Mouse (Mus musculus): Measurements from ENCODE around the gene Rrp1.

Rrp1 gene

GRCm38 (mm10) chr10:78425181-78426041, 12.6 kb upstream of the Rrp1 start, which contains the start of gene Cstb:
TSS of gene Cstb (plus strand) at chr10:78425669.
- peak; percentile 72 for DNase-seq (ENCODE audit: low read depth, low spot score)

GRCm38 (mm10) chr10:78422614-78423013, 9.8 kb upstream of the Rrp1 start:
- DNase-seq (ENCODE audit: low read depth, low spot score): no peak

DNA sequence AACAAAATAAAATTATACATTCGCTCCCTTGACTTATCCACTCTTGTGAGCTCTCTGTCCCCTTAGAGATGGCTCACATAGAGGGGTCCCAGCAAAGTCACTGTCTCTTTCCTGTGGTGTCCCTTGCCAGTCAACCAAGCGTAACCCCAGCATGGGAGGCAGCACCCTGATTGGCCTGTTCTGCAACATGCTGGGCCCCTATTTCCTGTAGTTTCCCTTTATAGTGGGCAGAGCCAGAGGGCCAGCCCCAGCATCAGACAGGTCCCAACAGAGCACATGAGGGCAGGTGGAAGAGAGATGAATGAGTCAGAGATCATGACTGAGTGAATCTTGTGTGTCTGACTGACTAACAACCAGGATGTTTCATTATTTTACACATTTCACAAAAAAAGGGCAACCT, 8.1 kb upstream of the Rrp1 start:
- DNase-seq (ENCODE audit: low read depth, low spot score): no peak

DNA sequence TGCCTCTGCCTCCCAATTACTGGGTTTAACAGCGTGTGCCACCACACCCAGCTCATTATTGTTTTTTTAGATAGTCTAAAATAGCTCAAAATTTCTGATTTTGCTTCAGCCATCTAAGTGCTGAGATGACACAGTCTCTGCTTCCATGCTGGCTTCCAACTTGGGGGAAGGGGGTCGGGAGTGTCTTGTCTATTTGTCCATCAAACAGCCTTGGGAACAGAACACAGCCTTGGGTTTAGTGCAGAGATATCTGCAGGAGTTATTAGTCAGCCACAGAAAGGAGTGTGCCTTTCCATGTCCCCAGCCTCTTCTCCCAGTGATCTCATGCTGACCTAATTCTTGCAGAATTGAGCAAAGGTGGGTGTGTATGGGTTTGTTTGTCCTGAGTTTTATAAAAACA, 5.9 kb upstream of the Rrp1 start:
- DNase-seq (ENCODE audit: low read depth, low spot score): no peak

- DNase-seq (ENCODE audit: low read depth, low spot score): no peak
These were observed 5.0 kb upstream of the Rrp1 start for GRCm38 (mm10) chr10:78417888-78418287.

DNA sequence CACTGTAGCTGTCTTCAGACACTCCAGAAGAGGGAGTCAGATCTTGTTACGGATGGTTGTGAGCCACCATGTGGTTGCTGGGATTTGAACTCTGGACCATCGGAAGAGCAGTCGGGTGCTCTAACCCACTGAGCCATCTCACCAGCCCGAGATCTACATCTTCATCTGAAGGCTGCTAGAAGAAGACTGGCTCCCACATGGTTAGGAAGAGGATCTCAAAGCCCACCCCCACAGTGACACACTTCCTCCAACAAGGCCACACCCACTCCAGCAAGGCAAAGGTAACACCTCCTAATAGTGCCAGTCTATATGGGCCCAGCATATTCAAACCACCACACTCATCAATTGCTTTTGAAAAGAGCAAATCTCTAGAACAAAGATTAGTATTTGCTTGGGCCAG, 2.1 kb upstream of the Rrp1 start:
- peak; percentile 56 for DNase-seq (ENCODE audit: low read depth, low spot score)

- no peak for DNase-seq (ENCODE audit: low read depth, low spot score)
These were observed 293 bp upstream of the Rrp1 start for GRCm38 (mm10) chr10:78413152-78413520.

DNA sequence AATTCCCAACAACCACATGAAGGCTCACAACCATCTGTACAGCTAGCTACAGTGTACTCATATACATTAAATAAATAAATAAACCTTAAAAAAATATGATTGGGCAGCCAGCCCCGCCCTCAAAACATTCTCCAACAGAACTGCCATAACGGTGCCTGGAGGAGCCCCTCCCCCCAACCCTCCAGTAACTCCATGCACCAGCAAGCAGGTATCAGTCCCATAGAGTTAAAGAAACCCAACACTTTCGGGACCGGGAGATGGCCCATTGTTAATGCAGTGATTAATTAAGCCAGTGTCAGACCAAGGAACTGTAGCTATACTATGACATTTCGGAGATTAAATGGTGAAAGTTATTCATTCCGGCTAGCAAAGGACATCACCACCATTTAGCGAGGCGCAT, 992 bp downstream of the Rrp1 start:
- DNase-seq (ENCODE audit: low read depth, low spot score): no peak

DNA sequence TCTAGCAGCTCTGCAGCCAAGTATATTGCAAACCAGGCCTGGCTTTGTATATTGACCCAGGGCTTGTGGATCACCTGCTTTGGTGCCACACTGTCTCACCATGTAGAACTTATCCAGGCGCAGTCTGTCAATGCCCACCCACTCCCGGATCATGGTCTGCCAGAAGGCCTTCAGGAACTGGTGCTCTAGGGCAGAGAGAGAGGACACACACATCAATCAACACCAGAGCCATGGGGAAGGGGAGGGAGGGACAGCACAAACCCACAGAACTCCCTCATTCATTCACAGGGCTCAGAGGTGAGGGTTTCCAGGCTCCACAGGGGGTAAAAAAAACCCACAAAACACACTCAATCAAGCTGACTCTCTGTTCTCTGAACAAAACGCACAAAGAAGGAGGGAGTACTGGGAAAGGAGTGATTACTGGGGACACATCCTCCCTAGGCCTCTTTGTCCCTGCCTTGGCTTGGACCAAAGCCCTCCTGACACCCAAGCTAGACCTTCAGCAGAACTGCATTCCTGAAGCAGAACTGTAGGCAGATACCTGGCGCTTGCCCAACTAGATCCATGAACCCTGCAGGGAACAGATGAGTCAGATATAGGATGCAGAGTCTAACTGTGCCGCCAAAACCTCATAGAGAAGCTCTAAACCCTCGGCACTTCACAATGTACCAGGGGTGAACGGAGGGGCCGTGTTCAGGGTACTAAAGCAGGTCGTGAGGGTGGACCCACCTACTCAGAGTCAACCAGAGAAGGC, 3.6 kb downstream of the Rrp1 start:
- no peak for DNase-seq (ENCODE audit: low read depth, low spot score)

DNA sequence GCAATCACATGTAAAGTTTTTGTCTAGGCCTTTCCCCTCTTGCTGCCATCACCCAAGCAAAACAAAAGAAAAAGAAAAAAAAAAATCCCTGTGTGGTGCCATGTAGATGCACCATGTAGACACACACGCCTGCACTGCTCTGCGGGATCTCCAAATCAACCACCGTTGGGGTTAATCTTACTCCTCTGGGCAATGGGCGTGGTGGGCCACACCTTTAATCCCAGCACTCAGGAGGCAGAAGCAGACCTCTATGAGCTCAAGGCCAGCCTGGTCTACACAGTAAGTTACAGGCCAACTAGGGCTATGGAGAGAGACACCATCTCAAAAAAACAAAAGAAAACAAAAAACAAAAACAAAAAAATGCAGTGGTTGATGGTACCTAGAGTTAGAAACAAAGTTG, 5.7 kb downstream of the Rrp1 start:
- DNase-seq (ENCODE audit: low read depth, low spot score): no peak

- no peak for DNase-seq (ENCODE audit: low read depth, low spot score)
These were observed 6.7 kb downstream of the Rrp1 start for GRCm38 (mm10) chr10:78406152-78406551.

DNA sequence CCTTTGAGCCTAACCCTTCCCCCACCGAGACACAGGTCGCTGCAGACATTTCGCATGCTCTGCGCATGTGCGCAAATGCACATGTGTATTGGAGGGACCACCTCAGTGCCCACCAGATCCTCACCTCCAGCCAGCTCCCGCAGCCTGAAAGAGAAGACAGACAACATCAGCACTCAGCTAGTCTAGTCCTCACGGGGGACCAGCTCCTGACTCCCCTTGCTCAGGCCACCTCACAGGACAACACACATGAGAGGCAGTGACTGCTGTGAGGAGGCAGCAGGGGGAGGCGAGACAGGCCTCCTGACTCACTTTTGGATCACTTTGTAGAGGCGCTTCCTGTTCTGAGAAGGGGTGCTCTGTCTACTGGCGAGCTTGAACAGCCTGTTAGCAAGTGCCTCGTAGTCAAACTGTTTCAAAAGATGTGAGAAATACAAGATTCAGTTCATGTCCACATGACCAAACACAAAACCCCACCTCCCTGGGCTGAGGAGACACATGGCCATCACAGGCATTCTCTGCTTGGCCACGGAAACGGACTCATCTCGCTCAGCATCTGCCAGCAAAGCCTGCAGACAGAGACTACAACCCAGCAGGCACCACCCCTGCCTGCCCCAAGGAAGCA, 10.4 kb downstream of the Rrp1 start:
- DNase-seq (ENCODE audit: low read depth, low spot score): no peak

- no peak for DNase-seq (ENCODE audit: low read depth, low spot score)
These were observed 11.7 kb downstream of the Rrp1 start for GRCm38 (mm10) chr10:78401127-78401526.

- no peak for DNase-seq (ENCODE audit: low read depth, low spot score)
These were observed 13.7 kb downstream of the Rrp1 start for GRCm38 (mm10) chr10:78399090-78399657.

- DNase-seq (ENCODE audit: low read depth, low spot score): no peak
These were observed 16.3 kb downstream of the Rrp1 start for GRCm38 (mm10) chr10:78396625-78396885.

DNA sequence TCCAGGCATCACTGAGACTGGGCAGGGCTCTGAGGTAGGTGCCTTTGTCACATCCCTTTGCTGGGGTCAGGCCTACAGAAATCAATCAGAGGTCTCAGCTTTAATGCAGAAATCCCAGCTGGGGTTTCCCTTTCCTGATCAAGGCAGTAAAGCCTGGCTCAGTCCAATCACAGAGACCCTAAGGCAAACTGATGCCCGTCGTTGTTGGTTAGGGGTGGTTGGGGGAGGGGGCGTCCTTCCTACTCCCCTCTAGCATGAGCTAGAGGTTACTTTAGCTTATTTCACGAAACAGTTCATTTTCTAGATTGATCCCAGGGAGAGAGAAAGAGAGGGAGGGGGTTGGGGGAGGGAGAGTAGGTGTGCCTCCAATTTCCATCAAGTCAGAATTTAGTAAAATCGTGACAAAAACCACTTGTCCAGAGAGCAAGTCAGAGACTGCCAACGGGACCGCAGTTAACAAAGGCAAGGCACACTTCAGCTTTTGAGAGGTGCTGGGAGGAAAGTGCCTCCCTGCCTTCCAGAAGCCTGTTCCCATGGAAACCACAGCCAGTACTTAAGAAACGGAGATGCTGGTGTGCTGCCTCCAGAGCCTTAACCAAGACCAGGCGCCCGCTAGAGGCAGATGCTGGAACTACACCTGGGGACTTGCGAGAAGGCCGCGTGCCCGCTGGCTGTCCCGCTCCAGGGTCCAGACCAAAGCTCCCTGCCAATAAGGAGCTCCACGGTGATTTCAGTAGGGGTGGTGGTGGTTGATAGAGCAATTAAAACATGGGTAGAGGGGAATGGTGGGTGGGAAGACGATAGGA, 16.8 kb downstream of the Rrp1 start:
- DNase-seq (ENCODE audit: low read depth, low spot score): peak; percentile 97

DNA sequence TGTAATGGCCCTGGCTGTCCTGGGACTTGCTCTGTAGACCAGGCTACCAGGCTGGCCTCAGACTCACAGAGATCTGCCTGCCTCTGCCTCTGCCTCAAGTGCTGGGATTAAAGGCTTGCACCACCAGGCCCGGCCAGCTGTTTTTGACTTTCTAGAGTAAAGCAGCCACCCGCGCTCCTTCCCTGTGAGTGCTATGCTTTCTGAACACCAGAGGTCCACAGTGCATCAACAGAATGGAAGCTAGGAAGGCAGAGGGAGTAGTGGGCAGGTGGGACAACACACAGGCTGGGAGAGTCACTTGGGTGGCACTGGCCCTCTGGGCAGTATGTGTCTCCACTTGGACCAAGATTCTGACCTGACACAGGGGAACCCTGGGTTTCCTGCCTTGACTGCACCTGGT, 17.5 kb downstream of the Rrp1 start:
- no peak for DNase-seq (ENCODE audit: low read depth, low spot score)

- DNase-seq (ENCODE audit: low read depth, low spot score): peak; percentile 73
These were observed 20.8 kb downstream of the Rrp1 start for GRCm38 (mm10) chr10:78392072-78392471.

GRCm38 (mm10) chr10:78390982-78391470, 21.8 kb downstream of the Rrp1 start:
- DNase-seq (ENCODE audit: low read depth, low spot score): peak; percentile 93

DNA sequence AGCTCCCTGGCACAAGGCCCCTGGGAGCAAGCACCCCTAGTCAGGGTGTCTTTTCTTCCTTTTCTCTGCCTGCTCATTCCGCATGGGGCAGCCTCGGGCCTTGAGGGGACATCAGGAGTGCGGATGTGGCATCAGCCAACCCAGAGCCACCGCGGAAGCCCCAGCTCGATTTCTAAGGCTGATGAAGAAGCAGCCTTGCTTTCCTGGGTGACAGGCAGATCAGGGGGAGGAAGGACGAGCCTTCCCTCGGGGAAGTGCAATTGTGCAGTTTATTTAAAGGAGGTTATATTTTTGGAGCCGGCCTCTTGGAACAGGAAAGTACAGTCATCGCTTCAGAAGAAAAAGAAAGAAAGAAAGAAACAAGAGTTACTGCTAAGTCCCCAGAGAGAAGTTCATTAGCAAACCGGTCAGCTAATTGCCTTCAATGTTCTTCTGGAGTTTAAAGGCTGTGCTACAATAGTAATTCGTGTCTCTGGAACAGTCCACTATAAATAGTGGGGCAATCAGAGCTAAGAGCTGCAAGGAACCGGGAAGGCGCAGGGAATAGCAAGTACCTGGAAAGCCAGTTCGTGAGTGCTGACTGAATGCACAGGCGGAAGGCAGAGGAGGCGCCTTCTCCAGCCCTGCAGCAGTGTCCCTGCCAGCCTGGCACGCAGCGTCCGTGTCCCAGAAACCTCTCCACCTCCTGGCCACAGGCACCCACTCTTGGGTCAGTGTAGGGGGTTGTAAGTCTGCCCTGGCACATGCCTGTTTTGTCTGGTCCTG, 24.4 kb downstream of the Rrp1 start:
- DNase-seq (ENCODE audit: low read depth, low spot score): no peak

DNA sequence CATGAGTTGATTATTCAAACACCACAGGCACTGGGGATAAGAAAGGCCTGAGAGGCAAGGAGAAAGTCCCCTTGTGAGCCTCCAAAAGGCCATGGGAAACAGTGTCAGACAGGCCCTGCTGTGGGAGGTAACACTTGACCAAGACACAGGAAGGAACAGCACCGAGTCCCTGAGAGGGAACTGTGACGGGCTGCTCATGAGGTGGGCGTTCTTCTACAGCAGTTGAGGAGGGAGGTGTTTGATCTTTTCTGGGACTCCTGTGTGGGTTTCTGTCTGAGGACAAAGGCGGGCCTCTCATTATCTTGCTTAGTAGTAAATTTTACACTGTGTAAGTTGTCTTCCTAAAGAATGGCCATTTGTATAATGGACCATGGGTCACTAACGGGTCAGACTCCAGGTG, 27.3 kb downstream of the Rrp1 start:
- no peak for DNase-seq (ENCODE audit: low read depth, low spot score)

Data from ES-CJ7 (cell line).